Mouse (Mus musculus) CH12.LX (cell line): ENCODE data around the gene Abca4. TPM values are rescaled to one million over a fixed set of nuclear protein-coding genes. Genes with fewer than 3 reads are reported as not detected.

Source experiments
- DNase-seq: peaks from one replicate; pipeline ENCODE4 v3.0.0-alpha.2; 2013; ENCODE audit errors: extremely low read depth
- H3K27ac ChIP-seq: 2 replicates; pipeline ENCODE4 v1.5.1; 2012; ENCODE audit warnings: low read depth, mild to moderate bottlenecking, control low read depth, moderate library complexity; ENCODE audit not compliant: insufficient read depth
- H3K27me3 ChIP-seq: replicated peaks from 2 replicates; pipeline ENCODE3; 2012; ENCODE audit warnings: inconsistent platforms
- H3K36me3 ChIP-seq, 2 experiments: replicated peaks in 1 of 2; 2 replicates each; pipeline versions ENCODE3 to v1.6.1; 2012; ENCODE audit warnings: inconsistent platforms in 1 of 2, low read length in 1 of 2, mild to moderate bottlenecking in 1 of 2, mixed read lengths in 1 of 2, moderate library complexity in 1 of 2; ENCODE audit not compliant: control insufficient read depth in 1 of 2, insufficient read depth in 1 of 2
- H3K4me1 ChIP-seq, 2 experiments: 2 replicates each; pipeline ENCODE4 v1.6.1; 2012; ENCODE audit warnings: inconsistent platforms in 1 of 2, moderate library complexity in 1 of 2; ENCODE audit not compliant: insufficient read depth in 2 of 2, control insufficient read depth in 1 of 2
- H3K4me2 ChIP-seq: 2 replicates; pipeline ENCODE4 v1.6.1; 2012; ENCODE audit warnings: low read depth, mild to moderate bottlenecking, control low read depth; ENCODE audit not compliant: poor library complexity, insufficient read depth, severe bottlenecking
- H3K4me3 ChIP-seq, 3 experiments: fragments of 150-350 bp in 1 of 3; sonication (generic) in 1 of 3; replicated peaks in 1 of 3; 2 replicates each; pipeline versions ENCODE3 to v1.5.1; 2011 to 2012; ENCODE audit warnings: low read depth in 2 of 3, low read length in 2 of 3, mild to moderate bottlenecking in 2 of 3, moderate library complexity in 2 of 3, control low read depth in 1 of 3, improper control_type of control experiment in 1 of 3, inconsistent platforms in 1 of 3, mixed read lengths in 1 of 3; ENCODE audit not compliant: poor library complexity in 1 of 3
- H3K79me2 ChIP-seq: replicated peaks from 2 replicates; pipeline ENCODE4 v1.6.1; 2012; ENCODE audit warnings: mild to moderate bottlenecking, moderate library complexity; ENCODE audit not compliant: control insufficient read depth, poor library complexity, insufficient read depth, severe bottlenecking; ENCODE audit errors: extremely low read depth
- H3K9ac ChIP-seq: 2 replicates; pipeline ENCODE4 v1.6.1; 2012; ENCODE audit warnings: low read depth, mild to moderate bottlenecking, control low read depth, moderate library complexity; ENCODE audit not compliant: insufficient read depth
- H3K9me3 ChIP-seq: replicated peaks from 2 replicates; pipeline ENCODE3; 2012; ENCODE audit warnings: low read length, inconsistent platforms, mixed read lengths
- BHLHE40 ChIP-seq: IDR thresholded peaks from 2 replicates; pipeline ENCODE4 v1.6.1; 2011; ENCODE audit warnings: mild to moderate bottlenecking, low read depth, low read length, improper control_type of control experiment
- CHD1 ChIP-seq: IDR thresholded peaks from 2 replicates; pipeline ENCODE4 v1.6.1; 2012; ENCODE audit warnings: low read depth, low read length, improper control_type of control experiment, inconsistent platforms
- CHD2 ChIP-seq: IDR thresholded peaks from 2 replicates; pipeline ENCODE4 v1.6.1; 2011; ENCODE audit warnings: low read length, improper control_type of control experiment
- CTCF ChIP-seq, 2 experiments: IDR thresholded peaks in 1 of 2; conservative IDR thresholded peaks in 1 of 2; 2 replicates each; pipeline ENCODE4 v1.5.1; 2011 to 2012; ENCODE audit warnings: low read depth in 2 of 2, low read length in 2 of 2, improper control_type of control experiment in 1 of 2, inconsistent platforms in 1 of 2, mild to moderate bottlenecking in 1 of 2, moderate library complexity in 1 of 2
- ELF1 ChIP-seq: IDR thresholded peaks from 2 replicates; pipeline ENCODE4 v1.6.1; 2014; ENCODE audit warnings: low read depth, mild to moderate bottlenecking, inconsistent platforms, low read length, improper control_type of control experiment
- EP300 ChIP-seq: IDR thresholded peaks from 2 replicates; pipeline ENCODE4 v1.6.1; 2011; ENCODE audit warnings: low read length, improper control_type of control experiment
- ETS1 ChIP-seq: conservative IDR thresholded peaks from 2 replicates; pipeline ENCODE4 v1.6.1; 2012; ENCODE audit warnings: low read depth, mild to moderate bottlenecking, inconsistent platforms, low read length, improper control_type of control experiment, moderate library complexity
- IRF4 ChIP-seq: IDR thresholded peaks from 2 replicates; pipeline ENCODE4 v1.6.1; 2014; ENCODE audit warnings: low read depth, mild to moderate bottlenecking, inconsistent platforms, low read length, improper control_type of control experiment
- JUN ChIP-seq: IDR thresholded peaks from 2 replicates; pipeline ENCODE4 v1.6.1; 2011; ENCODE audit warnings: low read depth, mild to moderate bottlenecking, low read length, improper control_type of control experiment, moderate library complexity; ENCODE audit not compliant: insufficient read depth
- KAT2A ChIP-seq: IDR thresholded peaks from 2 replicates; pipeline ENCODE4 v1.6.1; 2012; ENCODE audit warnings: low read length, improper control_type of control experiment, inconsistent platforms; ENCODE audit not compliant: insufficient replicate concordance
- MAFK ChIP-seq: IDR thresholded peaks from 2 replicates; pipeline ENCODE4 v1.6.1; 2011; ENCODE audit warnings: low read length, improper control_type of control experiment; ENCODE audit not compliant: insufficient replicate concordance
- MAZ ChIP-seq: IDR thresholded peaks from 2 replicates; pipeline ENCODE4 v1.6.1; 2012; ENCODE audit warnings: low read depth, mild to moderate bottlenecking, inconsistent platforms, low read length, improper control_type of control experiment, moderate library complexity
- MEF2A ChIP-seq: IDR thresholded peaks from 2 replicates; pipeline ENCODE4 v1.6.1; 2014; ENCODE audit warnings: low read depth, mild to moderate bottlenecking, inconsistent platforms, low read length, improper control_type of control experiment, borderline replicate concordance
- MXI1 ChIP-seq: IDR thresholded peaks from 2 replicates; pipeline ENCODE4 v1.6.1; 2011; ENCODE audit warnings: mild to moderate bottlenecking, low read depth, low read length, improper control_type of control experiment
- NRF1 ChIP-seq: IDR thresholded peaks from 2 replicates; pipeline ENCODE4 v1.6.1; 2014; ENCODE audit warnings: low read depth, mild to moderate bottlenecking, inconsistent platforms, low read length, improper control_type of control experiment, moderate library complexity
- PAX5 ChIP-seq: IDR thresholded peaks from 2 replicates; pipeline ENCODE4 v1.6.1; 2012; ENCODE audit warnings: low read length, inconsistent platforms, mixed read lengths
- POLR2A ChIP-seq: IDR thresholded peaks from 2 replicates; pipeline ENCODE4 v1.6.1; 2011; ENCODE audit warnings: low read depth, mild to moderate bottlenecking, improper control_type of control experiment, low read length
- RAD21 ChIP-seq: IDR thresholded peaks from 2 replicates; pipeline ENCODE4 v1.6.1; 2011; ENCODE audit warnings: low read depth, mild to moderate bottlenecking, low read length, improper control_type of control experiment, moderate library complexity
- RCOR1 ChIP-seq: conservative IDR thresholded peaks from 2 replicates; pipeline ENCODE4 v1.6.1; 2012; ENCODE audit warnings: low read depth, mild to moderate bottlenecking, inconsistent platforms, low read length, improper control_type of control experiment
- TBP ChIP-seq: conservative IDR thresholded peaks from 2 replicates; pipeline ENCODE4 v1.6.1; 2011; ENCODE audit warnings: low read depth, low read length, improper control_type of control experiment
- TCF12 ChIP-seq: IDR thresholded peaks from 2 replicates; pipeline ENCODE4 v1.6.1; 2014; ENCODE audit warnings: low read depth, mild to moderate bottlenecking, inconsistent platforms, low read length, improper control_type of control experiment
- UBTF ChIP-seq: IDR thresholded peaks from 2 replicates; pipeline ENCODE4 v1.6.1; 2012; ENCODE audit warnings: low read depth, mild to moderate bottlenecking, inconsistent platforms, low read length, improper control_type of control experiment, moderate library complexity
- USF1 ChIP-seq: IDR thresholded peaks from 2 replicates; pipeline ENCODE4 v1.6.1; 2014; ENCODE audit warnings: low read depth, mild to moderate bottlenecking, inconsistent platforms, low read length, improper control_type of control experiment
- ZKSCAN1 ChIP-seq: IDR thresholded peaks from 2 replicates; pipeline ENCODE4 v1.6.1; 2012; ENCODE audit warnings: low read depth, inconsistent platforms, low read length, improper control_type of control experiment, borderline replicate concordance
- dilution Hi-C: fragments of 300-500 bp; cut with MboI; formaldehyde crosslinking; loops from 2 replicates; pipeline ENCODE4 v1.14.3; 2020; ENCODE audit warnings: low sequenced_read_pairs; ENCODE audit not compliant: extremely low pct_unique_long_range_greater_than_20kb, extremely low pct_ligation_motif_present
- in situ Hi-C: fragments of 300-500 bp; cut with MboI; formaldehyde crosslinking; loops from 3 replicates; pipeline ENCODE4 v1.14.3; 2019; ENCODE audit warnings: low sequenced_read_pairs, low pct_ligation_motif_present, low pct_unique_long_range_greater_than_20kb, mixed read lengths
- polyA plus RNA-seq: library from polyadenylated mRNA; unstranded; fragments of >175 nt; gene quantifications from 2 replicates; pipeline ENCODE4 v1.2.1, GENCODE M21; 2012; ENCODE audit warnings: low read depth; ENCODE audit not compliant: insufficient read length
- total RNA-seq, 2 experiments: library from RNA; depleted of rRNA; stranded (reverse); fragments of 300-350 nt in 1 of 2; fragments of >200 nt in 1 of 2; gene quantifications; 2 replicates each; pipeline ENCODE4 v1.2.3; 2012 to 2014

Abca4 gene
- total and polyA plus RNA-seq, 3 experiments: 0.34 to 0.57 (median 0.46) TPM

- dilution Hi-C loops (no loop called here), in situ Hi-C loops (no loop called here)
- Histone ChIP-seq H3K4me2 (no peak overlapping the region), H3K27ac (no peak overlapping the region), H3K9ac (no peak overlapping the region), H3K9me3 (no peaks in the 10 kb centered on the region), H3K4me1 (peaks cover 3 to 13% of the 10 kb centered on the region in 2 experiments; a peak in 3 of 4 replicates), H3K4me3 (no peak overlapping the region), H3K27me3 (no peaks in the 10 kb centered on the region), H3K36me3 (no peaks in the 10 kb centered on the region), H3K79me2 (no peaks in the 10 kb centered on the region)
- no peak for TF ChIP-seq BHLHE40
- no peak for TF ChIP-seq POLR2A
- no peak for TF ChIP-seq ZKSCAN1
- no peak for TF ChIP-seq KAT2A
- no peak for TF ChIP-seq IRF4
- no peak for TF ChIP-seq TCF12
- TF ChIP-seq MAFK: no peak
- no peak for TF ChIP-seq PAX5
- TF ChIP-seq NRF1: no peak
- no peak for TF ChIP-seq ELF1
- DNase-seq: no peak
Observed at GRCm38 (mm10) chr3:122209511-122209910, 165.3 kb downstream of the Abca4 start.

GRCm38 (mm10) chr3:122210434-122210833, 166.2 kb downstream of the Abca4 start:
- Histone ChIP-seq H3K4me2 (no peak overlapping the region), H3K4me3 (no peak overlapping the region), H3K27ac (no peak overlapping the region), H3K4me1 (peaks cover 3 to 13% of the 10 kb centered on the region in 2 experiments; a peak in 3 of 4 replicates), H3K9ac (no peak overlapping the region), H3K9me3 (no peaks in the 10 kb centered on the region), H3K27me3 (no peaks in the 10 kb centered on the region), H3K36me3 (no peaks in the 10 kb centered on the region), H3K79me2 (no peaks in the 10 kb centered on the region)
- dilution Hi-C loops (no loop called here), in situ Hi-C loops (no loop called here)
- no peak for DNase-seq
- no peak for TF ChIP-seq CHD1
- TF ChIP-seq JUN: no peak
- TF ChIP-seq MAZ: no peak
- no peak for TF ChIP-seq CHD2
- no peak for TF ChIP-seq MEF2A
- no peak for TF ChIP-seq TBP
- TF ChIP-seq IRF4: no peak
- no peak for TF ChIP-seq ZKSCAN1
- no peak for TF ChIP-seq USF1
- no peak for TF ChIP-seq UBTF
- TF ChIP-seq RAD21: no peak
- TF ChIP-seq EP300: no peak
- TF ChIP-seq RCOR1: no peak
- no peak for TF ChIP-seq PAX5
- no peak for TF ChIP-seq CTCF (conservative IDR thresholded peaks at IDR 0.05 in 1 of 2, IDR thresholded peaks at IDR 0.05 in 1 of 2; ENCODE audit: low read depth in 2 of 2, low read length in 2 of 2)
- TF ChIP-seq ETS1: no peak
- TF ChIP-seq POLR2A: no peak
- TF ChIP-seq MXI1: no peak
